In genomic region chr15:99723120-99723514, GRCm38 (mm10) we compare ENCODE assay signal across 9 mouse cellular contexts. TPM values are rescaled to one million over a fixed set of nuclear protein-coding genes. Genes with fewer than 3 reads are reported as not detected.
DNase-seq lines count a peak whose midpoint lies in the region; ATAC-seq and TF ChIP-seq lines count a peak whose summit lies in the region.
"Had no signal": no experiment of that assay in that cellular context is flagged by ENCODE, and none has a peak within 500 bp of the region (broad histone marks: within the 10 kb centered on the region; RNA-seq: fewer than 3 reads in every experiment).

No protein-coding gene starts in this region.

- no peak for DNase-seq in heart, postnatal 36 days
- no peak for DNase-seq in testis, postnatal 14 days (ENCODE audit: low spot score)
- no peak for DNase-seq in thymus, postnatal 25 days
- DNase-seq in T-cell, adult 2 months (ENCODE audit: low spot score) = no peak

- 48% methylated on average over 10 of the region's 10 CpGs for WGBS in heart, embryonic 11.5 days (ENCODE audit: insufficient replicate concordance)
- WGBS in liver, embryonic 12.5 days (ENCODE audit: insufficient replicate concordance) = 35% methylated on average over 10 of the region's 10 CpGs

- H3K4me3 ChIP-seq in heart, embryonic 11.5 days (ENCODE audit: low read depth, low read length) = no peak overlapping the region
- H3K4me3 ChIP-seq in ES-Bruce4 (ENCODE audit: low read depth, low read length) = peak overlapping the region; percentile 6
- H3K4me3 ChIP-seq in embryonic fibroblast, embryonic 13.5 days (ENCODE audit: insufficient read depth, low read length) = no peak overlapping the region
- no peak overlapping the region for H3K4me3 ChIP-seq in liver, embryonic 12.5 days

- H3K9me3 ChIP-seq in heart, embryonic 11.5 days (replicated peaks; ENCODE audit: control insufficient read depth, low read length) = no peaks in the 10 kb centered on the region
- no peaks in the 10 kb centered on the region for H3K9me3 ChIP-seq in ES-Bruce4 (replicated peaks; ENCODE audit: control insufficient read depth, insufficient read depth, low read length, poor library complexity, severe bottlenecking)
- no peaks in the 10 kb centered on the region for H3K9me3 ChIP-seq in liver, embryonic 12.5 days (replicated peaks)

- H3K27ac ChIP-seq in heart, embryonic 11.5 days (ENCODE audit: low read depth, low read length) = peak overlapping the region; percentile 95
- no peak overlapping the region for H3K27ac ChIP-seq in ES-Bruce4 (ENCODE audit: insufficient read depth, low read length)
- H3K27ac ChIP-seq in embryonic fibroblast, embryonic 13.5 days (ENCODE audit: insufficient read depth, low read length) = peak overlapping the region; percentile 92; the same call in 1 of the 2 replicates
- H3K27ac ChIP-seq in liver, embryonic 12.5 days = peak overlapping the region; percentile 89

- intact Hi-C loops in heart, postnatal 36 days (cut with DNase I) = no loop called here

- peak overlapping the region; percentile 72 for H3K4me2 ChIP-seq in heart, embryonic 11.5 days
- H3K4me2 ChIP-seq in liver, embryonic 12.5 days = peak overlapping the region; percentile 30

- no peak for TF ChIP-seq CTCF in ES-Bruce4 (IDR thresholded peaks at IDR 0.05; ENCODE audit: low read depth, low read length)
- no peak for TF ChIP-seq CTCF in embryonic fibroblast, embryonic 13.5 days (IDR thresholded peaks at IDR 0.05; ENCODE audit: borderline replicate concordance, insufficient read depth, low read length)

- no peak for ATAC-seq in heart, embryonic 11.5 days (replicated peaks; ENCODE audit: insufficient number of reproducible peaks, low FRiP score, low TSS enrichment)
- no peak for ATAC-seq in liver, embryonic 12.5 days

- no peak for TF ChIP-seq POLR2A in ES-Bruce4 (IDR thresholded peaks at IDR 0.05; ENCODE audit: insufficient read depth, low read length)
- TF ChIP-seq POLR2A in embryonic fibroblast, embryonic 13.5 days (IDR thresholded peaks at IDR 0.05; ENCODE audit: low read depth, low read length) = no peak

- peak overlapping the region; percentile 60 for H3K9ac ChIP-seq in heart, embryonic 11.5 days (ENCODE audit: low read depth, low read length)
- H3K9ac ChIP-seq in ES-Bruce4 (ENCODE audit: low read depth, poor library complexity, severe bottlenecking) = peak overlapping the region; percentile 14; the same call in 1 of the 2 replicates
- no peak overlapping the region for H3K9ac ChIP-seq in liver, embryonic 12.5 days

- H3K27me3 ChIP-seq in heart, embryonic 11.5 days (ENCODE audit: control insufficient read depth, insufficient read depth, low read length) = no peaks in the 10 kb centered on the region
- no peaks in the 10 kb centered on the region for H3K27me3 ChIP-seq in ES-Bruce4 (ENCODE audit: control insufficient read depth, insufficient read depth, low read length, poor library complexity, severe bottlenecking)
- 0 out of 2 replicates have a peak, but pooled peaks cover 3% of the 10 kb centered on the region for H3K27me3 ChIP-seq in liver, embryonic 12.5 days (replicated peaks)

- peaks cover 4% of the 10 kb centered on the region for H3K36me3 ChIP-seq in heart, embryonic 11.5 days (ENCODE audit: control insufficient read depth, insufficient read depth, low read length)
- H3K36me3 ChIP-seq in ES-Bruce4 (ENCODE audit: control insufficient read depth, insufficient read depth, low read length, poor library complexity, severe bottlenecking) = peaks cover 7% of the 10 kb centered on the region
- peaks cover 13% of the 10 kb centered on the region for H3K36me3 ChIP-seq in liver, embryonic 12.5 days

- TF ChIP-seq EP300 in ES-Bruce4 (IDR thresholded peaks at IDR 0.05; ENCODE audit: insufficient read depth, low read depth, low read length) = 0 out of 2 replicates have a peak, but pooled peaks have one; percentile 21

- H3K4me1 ChIP-seq in heart, embryonic 11.5 days (ENCODE audit: control insufficient read depth, insufficient read depth, low read length) = peaks cover 26% of the 10 kb centered on the region
- peaks cover 7% of the 10 kb centered on the region for H3K4me1 ChIP-seq in ES-Bruce4 (ENCODE audit: control insufficient read depth, insufficient read depth, low read length)
- 0 out of 2 replicates have a peak, but pooled peaks cover 7% of the 10 kb centered on the region for H3K4me1 ChIP-seq in embryonic fibroblast, embryonic 13.5 days (ENCODE audit: control insufficient read depth, insufficient read depth, low read length)
- peaks cover 42% of the 10 kb centered on the region for H3K4me1 ChIP-seq in liver, embryonic 12.5 days

RNA-seq across cellular contexts. Expression of gene Cox14, which starts 2.3 kb away (rescaled TPM):
- 176 and 187 TPM in 2 replicates for polyA plus RNA-seq in heart, embryonic 11.5 days (2014; fragmentation: Nextera tagmentation; extraction: Ambion mirVana)
- total RNA-seq in heart, postnatal 36 days (2021) = 100 to 1,000 TPM; 218 to 222 TPM
- 36.3 and 37.8 TPM in 2 replicates for polyA plus RNA-seq in ES-Bruce4 (2011; ENCODE audit: insufficient read depth, insufficient read length, low read depth, missing spikeins)
- polyA plus RNA-seq in embryonic fibroblast, embryonic 13.5 days (2011; ENCODE audit: insufficient read length, low read depth, missing spikeins) = 58.2 and 66.5 TPM in 2 replicates
- polyA plus RNA-seq in liver, embryonic 12.5 days (2016; fragmentation: Nextera tagmentation; extraction: Ambion mirVana) = 98.3 and 98.4 TPM in 2 replicates

RNA-seq across cellular contexts. Expression of gene Gpd1, which starts 5.8 kb away (rescaled TPM):
- polyA plus RNA-seq in heart, embryonic 11.5 days (2014; fragmentation: Nextera tagmentation; extraction: Ambion mirVana) = 0.62 and 0.63 TPM in 2 replicates
- 10 to 100 TPM; 61.0 to 62.5 TPM for total RNA-seq in heart, postnatal 36 days (2021)
- polyA plus RNA-seq in ES-Bruce4 (2011; ENCODE audit: insufficient read depth, insufficient read length, low read depth, missing spikeins) = 0.28 and 1.9 TPM in 2 replicates
- polyA plus RNA-seq in embryonic fibroblast, embryonic 13.5 days (2011; ENCODE audit: insufficient read length, low read depth, missing spikeins) = 0.53 and 0.54 TPM in 2 replicates
- polyA plus RNA-seq in liver, embryonic 12.5 days (2016; fragmentation: Nextera tagmentation; extraction: Ambion mirVana) = 7.5 and 8.0 TPM in 2 replicates

RNA-seq across cellular contexts. Expression of gene Gm17349, which starts 17.8 kb away (rescaled TPM):
- polyA plus RNA-seq in heart, embryonic 11.5 days (2014; fragmentation: Nextera tagmentation; extraction: Ambion mirVana) = not detected in 2 replicates
- 1 to 10 TPM; 1.8 to 2.4 TPM for total RNA-seq in heart, postnatal 36 days (2021)
- not detected in 2 replicates for polyA plus RNA-seq in ES-Bruce4 (2011; ENCODE audit: insufficient read depth, insufficient read length, low read depth, missing spikeins)
- not detected in 2 replicates for polyA plus RNA-seq in embryonic fibroblast, embryonic 13.5 days (2011; ENCODE audit: insufficient read length, low read depth, missing spikeins)
- polyA plus RNA-seq in liver, embryonic 12.5 days (2016; fragmentation: Nextera tagmentation; extraction: Ambion mirVana) = not detected in 2 replicates
- polyA plus RNA-seq: large intestine, adult 2 months had no signal

RNA-seq across cellular contexts. Expression of gene Smarcd1, which starts 21.2 kb away (rescaled TPM):
- 24.8 and 26.6 TPM in 2 replicates for polyA plus RNA-seq in heart, embryonic 11.5 days (2014; fragmentation: Nextera tagmentation; extraction: Ambion mirVana)
- 10 to 100 TPM; 18.7 to 22.1 TPM for total RNA-seq in heart, postnatal 36 days (2021)
- polyA plus RNA-seq in ES-Bruce4 (2011; ENCODE audit: insufficient read depth, insufficient read length, low read depth, missing spikeins) = 92.3 and 100 TPM in 2 replicates
- polyA plus RNA-seq in embryonic fibroblast, embryonic 13.5 days (2011; ENCODE audit: insufficient read length, low read depth, missing spikeins) = 28.1 and 36.8 TPM in 2 replicates
- 12.2 and 12.6 TPM in 2 replicates for polyA plus RNA-seq in liver, embryonic 12.5 days (2016; fragmentation: Nextera tagmentation; extraction: Ambion mirVana)

RNA-seq across cellular contexts. Expression of gene Cers5, which starts 49.6 kb away (rescaled TPM):
- 52.7 and 56.1 TPM in 2 replicates for polyA plus RNA-seq in heart, embryonic 11.5 days (2014; fragmentation: Nextera tagmentation; extraction: Ambion mirVana)
- total RNA-seq in heart, postnatal 36 days (2021) = 10 to 100 TPM; 17.6 to 18.0 TPM
- 49.5 and 52.1 TPM in 2 replicates for polyA plus RNA-seq in ES-Bruce4 (2011; ENCODE audit: insufficient read depth, insufficient read length, low read depth, missing spikeins)
- polyA plus RNA-seq in embryonic fibroblast, embryonic 13.5 days (2011; ENCODE audit: insufficient read length, low read depth, missing spikeins) = 75.9 and 82.1 TPM in 2 replicates
- 17.8 and 19.1 TPM in 2 replicates for polyA plus RNA-seq in liver, embryonic 12.5 days (2016; fragmentation: Nextera tagmentation; extraction: Ambion mirVana)
